Mouse (Mus musculus): ENCODE measurements around the gene Pkd1l2. TPM values are rescaled to one million over a fixed set of nuclear protein-coding genes. Genes with fewer than 3 reads are reported as not detected.
A peak's percentile ranks its signal among the peaks of the same experiment; 100 is the strongest.

Gene Pkd1l2
- polyA plus RNA-seq, 1 experiment from 2014 or later = not detected

GRCm38 (mm10) chr8:116989842-116990241 is 92.4 kb downstream of the Pkd1l2 start:
- Histone ChIP-seq H3K9ac (ENCODE audit: low read length) (no peak overlapping the region), H3K27ac (ENCODE audit: low read depth) (no peak overlapping the region), H3K9me3 (ENCODE audit: control insufficient read depth, low read length) (no peaks in the 10 kb centered on the region), H3K36me3 (ENCODE audit: control insufficient read depth, insufficient read depth, low read length) (peaks cover 31% of the 10 kb centered on the region), H3K4me2 (ENCODE audit: low read length) (no peak overlapping the region), H3K4me1 (replicated peaks; ENCODE audit: control insufficient read depth, insufficient read depth, low read length) (peaks cover 11% of the 10 kb centered on the region), H3K27me3 (replicated peaks; ENCODE audit: control insufficient read depth, insufficient read depth, low read length) (no peaks in the 10 kb centered on the region), H3K4me3 (ENCODE audit: low read depth, low read length) (no peak overlapping the region)
- WGBS = 94% methylated on average over 3 of the region's 3 CpGs
- DNase-seq (ENCODE audit: low spot score) = no peak
- no peak for ATAC-seq (replicated peaks; ENCODE audit: low FRiP score, low TSS enrichment, low read depth)

- WGBS = 19% methylated on average over 4 of the region's 4 CpGs
- H3K9me3 ChIP-seq (ENCODE audit: control insufficient read depth, low read length) = no peaks in the 10 kb centered on the region
- ATAC-seq (replicated peaks; ENCODE audit: low FRiP score, low TSS enrichment, low read depth) (no peak), DNase-seq (ENCODE audit: low spot score) (peak; percentile 77)
- H3K36me3 ChIP-seq (ENCODE audit: control insufficient read depth, insufficient read depth, low read length) = peaks cover 27% of the 10 kb centered on the region
- H3K27ac ChIP-seq (ENCODE audit: low read depth) = no peak overlapping the region
- H3K4me2 ChIP-seq (ENCODE audit: low read length) = no peak overlapping the region
- no peaks in the 10 kb centered on the region for H3K27me3 ChIP-seq (replicated peaks; ENCODE audit: control insufficient read depth, insufficient read depth, low read length)
- H3K9ac ChIP-seq (ENCODE audit: low read length) = no peak overlapping the region
- no peak overlapping the region for H3K4me3 ChIP-seq (ENCODE audit: low read depth, low read length)
- peaks cover 10% of the 10 kb centered on the region for H3K4me1 ChIP-seq (replicated peaks; ENCODE audit: control insufficient read depth, insufficient read depth, low read length)
Measured at GRCm38 (mm10) chr8:116980117-116980516, 102.1 kb downstream of the Pkd1l2 start.

DNA sequence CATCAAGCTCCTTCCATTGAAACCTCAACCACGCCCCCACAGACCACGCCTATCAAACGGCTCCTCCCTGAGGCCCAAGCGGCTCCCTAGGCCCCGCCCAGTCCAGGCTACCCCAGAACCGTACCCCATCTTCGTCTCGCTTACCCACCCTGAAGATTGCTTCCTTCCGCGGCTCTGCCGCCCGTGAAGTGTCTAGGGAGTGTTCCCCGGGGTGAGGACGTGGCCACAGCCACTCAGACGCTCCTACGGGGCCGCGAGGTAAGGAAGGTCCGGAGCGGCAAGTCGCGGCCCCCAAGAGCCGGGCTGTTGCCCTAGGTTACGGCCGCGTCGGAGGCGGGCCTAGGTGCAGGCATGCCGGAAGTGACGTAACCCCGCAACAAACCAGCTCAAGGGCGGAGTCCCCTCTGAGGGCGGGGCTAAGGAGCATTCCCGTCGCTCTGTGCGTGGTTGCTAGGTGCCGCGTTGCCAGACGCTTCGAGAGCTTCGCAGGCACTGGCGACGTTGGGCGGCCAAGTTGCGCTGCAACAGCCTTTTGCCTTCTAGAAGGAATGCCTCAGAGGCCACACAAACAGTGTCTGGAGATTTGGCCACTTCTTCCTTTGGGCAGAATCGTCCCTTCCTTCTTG is 103.5 kb downstream of the Pkd1l2 start, which contains the start of gene 1700030J22Rik:
Gene 1700030J22Rik (minus strand): TSS at position 329 of the 626 bp plus-strand sequence.
- ATAC-seq (replicated peaks; ENCODE audit: low FRiP score, low TSS enrichment, low read depth) (peak; percentile 99), DNase-seq (ENCODE audit: low spot score) (peak; percentile 99)
- no peaks in the 10 kb centered on the region for H3K9me3 ChIP-seq (ENCODE audit: control insufficient read depth, low read length)
- peaks cover 13% of the 10 kb centered on the region for H3K4me1 ChIP-seq (replicated peaks; ENCODE audit: control insufficient read depth, insufficient read depth, low read length)
- H3K36me3 ChIP-seq (ENCODE audit: control insufficient read depth, insufficient read depth, low read length) = peaks cover 18% of the 10 kb centered on the region
- H3K27ac ChIP-seq (ENCODE audit: low read depth) = no peak within 1 kb of the TSS; the same call in 1 of the 2 replicates
- H3K4me3 ChIP-seq (ENCODE audit: low read depth, low read length) = peak within 1 kb of the TSS; percentile 94
- no peaks in the 10 kb centered on the region for H3K27me3 ChIP-seq (replicated peaks; ENCODE audit: control insufficient read depth, insufficient read depth, low read length)
- H3K4me2 ChIP-seq (ENCODE audit: low read length) = peak within 1 kb of the TSS; percentile 78
- H3K9ac ChIP-seq (ENCODE audit: low read length) = peak within 1 kb of the TSS; percentile 22
- under 1% methylated on average over 46 of the region's 46 CpGs for WGBS

- H3K9ac ChIP-seq (ENCODE audit: low read length) = peak overlapping the region; percentile 20
- ATAC-seq (replicated peaks; ENCODE audit: low FRiP score, low TSS enrichment, low read depth) = no peak
Measured at GRCm38 (mm10) chr8:116978052-116978451, 104.2 kb downstream of the Pkd1l2 start.

GRCm38 (mm10) chr8:116975606-116976005 is 106.6 kb downstream of the Pkd1l2 start:
- Histone ChIP-seq H3K9me3 (ENCODE audit: control insufficient read depth, low read length) (no peaks in the 10 kb centered on the region), H3K27me3 (replicated peaks; ENCODE audit: control insufficient read depth, insufficient read depth, low read length) (no peaks in the 10 kb centered on the region), H3K36me3 (ENCODE audit: control insufficient read depth, insufficient read depth, low read length) (no peaks in the 10 kb centered on the region), H3K4me3 (ENCODE audit: low read depth, low read length) (no peak overlapping the region), H3K4me2 (ENCODE audit: low read length) (no peak overlapping the region), H3K27ac (ENCODE audit: low read depth) (no peak overlapping the region), H3K4me1 (replicated peaks; ENCODE audit: control insufficient read depth, insufficient read depth, low read length) (peaks cover 13% of the 10 kb centered on the region), H3K9ac (ENCODE audit: low read length) (no peak overlapping the region)
- WGBS = 47% methylated on average over 5 of the region's 5 CpGs
- no peak for ATAC-seq (replicated peaks; ENCODE audit: low FRiP score, low TSS enrichment, low read depth)
- no peak for DNase-seq (ENCODE audit: low spot score)

More at GRCm38 (mm10) chr8:116978052-116978451, 104.2 kb downstream of the Pkd1l2 start:
- peaks cover 11% of the 10 kb centered on the region for H3K36me3 ChIP-seq (ENCODE audit: control insufficient read depth, insufficient read depth, low read length)
- WGBS = 31% methylated on average over 8 of the region's 8 CpGs
- H3K27me3 ChIP-seq (replicated peaks; ENCODE audit: control insufficient read depth, insufficient read depth, low read length) = no peaks in the 10 kb centered on the region
- H3K9me3 ChIP-seq (ENCODE audit: control insufficient read depth, low read length) = no peaks in the 10 kb centered on the region
- H3K4me2 ChIP-seq (ENCODE audit: low read length) = peak overlapping the region; percentile 78
- no peak overlapping the region; the same call in 1 of the 2 replicates for H3K27ac ChIP-seq (ENCODE audit: low read depth)
- no peak for DNase-seq (ENCODE audit: low spot score)
- H3K4me1 ChIP-seq (replicated peaks; ENCODE audit: control insufficient read depth, insufficient read depth, low read length) = peaks cover 13% of the 10 kb centered on the region
- peak overlapping the region; percentile 94 for H3K4me3 ChIP-seq (ENCODE audit: low read depth, low read length)

DNA sequence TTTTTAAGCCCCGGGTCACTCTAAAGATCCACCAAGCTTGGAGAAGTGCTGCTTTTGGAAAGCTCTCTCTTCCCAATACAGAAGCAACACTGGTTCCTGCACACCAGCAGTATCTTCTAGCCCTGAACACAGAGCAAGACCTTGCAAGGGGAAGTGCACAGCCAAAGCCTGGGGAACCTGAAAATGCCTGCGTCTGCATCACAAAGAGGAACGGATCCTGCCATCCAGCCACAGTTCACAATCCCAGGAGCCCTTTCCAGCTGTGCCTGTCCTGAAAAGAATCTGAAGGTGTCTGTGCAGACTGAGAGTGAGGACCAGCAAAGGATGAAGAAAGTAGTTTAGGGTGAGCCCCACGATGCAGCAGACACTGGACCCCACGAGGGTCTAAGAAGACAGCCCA is 107.2 kb downstream of the Pkd1l2 start:
- no peaks in the 10 kb centered on the region for H3K36me3 ChIP-seq (ENCODE audit: control insufficient read depth, insufficient read depth, low read length)
- DNase-seq (ENCODE audit: low spot score) (no peak), ATAC-seq (replicated peaks; ENCODE audit: low FRiP score, low TSS enrichment, low read depth) (no peak)
- no peaks in the 10 kb centered on the region for H3K27me3 ChIP-seq (replicated peaks; ENCODE audit: control insufficient read depth, insufficient read depth, low read length)
- no peak overlapping the region for H3K9ac ChIP-seq (ENCODE audit: low read length)
- no peak overlapping the region for H3K27ac ChIP-seq (ENCODE audit: low read depth)
- H3K4me3 ChIP-seq (ENCODE audit: low read depth, low read length) = no peak overlapping the region
- WGBS = 33% methylated on average over 5 of the region's 5 CpGs
- no peak overlapping the region for H3K4me2 ChIP-seq (ENCODE audit: low read length)
- peaks cover 13% of the 10 kb centered on the region for H3K4me1 ChIP-seq (replicated peaks; ENCODE audit: control insufficient read depth, insufficient read depth, low read length)
- no peaks in the 10 kb centered on the region for H3K9me3 ChIP-seq (ENCODE audit: control insufficient read depth, low read length)

DNA sequence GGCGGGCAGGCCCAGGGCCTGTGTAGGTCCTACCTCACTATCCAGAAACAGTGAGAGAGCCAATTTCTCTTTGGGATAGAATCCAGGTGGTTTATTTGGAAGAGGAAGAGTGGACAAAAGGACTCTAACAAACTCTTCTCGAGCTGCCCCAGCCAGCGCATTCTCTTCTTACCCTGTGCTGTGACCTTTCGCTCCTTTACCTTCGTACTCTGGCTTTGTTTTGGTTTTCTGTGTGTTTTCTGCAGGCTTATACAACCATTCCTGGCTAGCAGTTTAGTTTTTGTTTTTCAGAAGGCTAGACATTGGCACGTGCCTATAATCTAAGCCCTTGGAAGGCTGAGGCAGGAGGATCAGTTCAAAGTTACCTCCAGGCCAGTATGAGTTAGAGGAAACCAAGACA is 112.7 kb downstream of the Pkd1l2 start:
- ATAC-seq (replicated peaks; ENCODE audit: low FRiP score, low TSS enrichment, low read depth) = no peak
- WGBS = 75% methylated on average over 6 of the region's 6 CpGs
- H3K9ac ChIP-seq (ENCODE audit: low read length) = no peak overlapping the region

DNA sequence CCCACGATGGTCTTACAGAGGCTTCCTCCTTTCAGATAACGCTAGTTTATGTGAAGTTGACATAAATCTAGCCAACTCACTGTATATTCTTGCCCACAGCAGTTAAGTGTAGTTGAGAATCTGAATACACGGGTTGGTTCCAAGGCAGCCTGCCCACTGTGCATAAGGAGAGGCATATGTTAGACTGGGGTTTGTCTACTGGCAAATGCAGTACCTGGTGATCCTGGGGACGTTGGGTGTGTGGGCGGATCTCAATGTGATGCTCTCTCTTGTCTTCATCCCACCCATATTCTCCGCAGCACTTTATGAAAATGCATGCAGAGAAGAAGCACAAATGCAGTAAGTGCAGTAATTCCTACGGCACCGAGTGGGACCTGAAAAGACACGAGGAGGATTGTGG is 127.8 kb downstream of the Pkd1l2 start:
- 92% methylated on average over 9 of the region's 9 CpGs for WGBS
- DNase-seq (ENCODE audit: low spot score) = no peak
- Histone ChIP-seq H3K27ac (ENCODE audit: low read depth) (no peak overlapping the region), H3K4me2 (ENCODE audit: low read length) (no peak overlapping the region), H3K36me3 (ENCODE audit: control insufficient read depth, insufficient read depth, low read length) (peaks cover 53% of the 10 kb centered on the region), H3K9ac (ENCODE audit: low read length) (no peak overlapping the region), H3K9me3 (ENCODE audit: control insufficient read depth, low read length) (no peaks in the 10 kb centered on the region), H3K4me3 (ENCODE audit: low read depth, low read length) (no peak overlapping the region), H3K4me1 (replicated peaks; ENCODE audit: control insufficient read depth, insufficient read depth, low read length) (peaks cover 3% of the 10 kb centered on the region; the same call in 1 of the 2 replicates), H3K27me3 (replicated peaks; ENCODE audit: control insufficient read depth, insufficient read depth, low read length) (no peaks in the 10 kb centered on the region)
- no peak for ATAC-seq (replicated peaks; ENCODE audit: low FRiP score, low TSS enrichment, low read depth)

More for the DNA sequence above, 112.7 kb downstream of the Pkd1l2 start:
- Histone ChIP-seq H3K9me3 (ENCODE audit: control insufficient read depth, low read length) (no peaks in the 10 kb centered on the region), H3K27me3 (replicated peaks; ENCODE audit: control insufficient read depth, insufficient read depth, low read length) (no peaks in the 10 kb centered on the region), H3K4me2 (ENCODE audit: low read length) (no peak overlapping the region), H3K27ac (ENCODE audit: low read depth) (no peak overlapping the region), H3K4me3 (ENCODE audit: low read depth, low read length) (no peak overlapping the region), H3K4me1 (replicated peaks; ENCODE audit: control insufficient read depth, insufficient read depth, low read length) (no peaks in the 10 kb centered on the region), H3K36me3 (ENCODE audit: control insufficient read depth, insufficient read depth, low read length) (no peaks in the 10 kb centered on the region)
- DNase-seq (ENCODE audit: low spot score) = no peak

DNA sequence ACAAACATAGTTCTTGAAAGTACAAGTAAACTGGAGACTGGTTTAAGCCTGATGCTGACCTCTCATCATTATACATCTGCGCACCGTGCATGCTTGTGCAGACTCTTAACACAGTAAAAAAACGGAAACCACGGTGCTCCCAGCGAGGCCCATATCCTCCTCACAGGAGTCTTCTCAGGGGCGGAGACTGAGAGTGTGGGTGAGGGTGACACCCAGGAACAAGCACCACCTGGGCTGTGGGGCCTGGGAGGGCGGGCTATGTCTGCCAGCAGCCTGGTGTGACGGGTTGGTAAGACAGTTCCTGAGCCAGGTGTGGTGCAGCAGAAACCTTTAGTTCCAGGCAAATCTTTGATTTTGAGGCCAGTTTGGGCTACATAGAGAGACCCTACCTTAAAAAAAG is 129.8 kb downstream of the Pkd1l2 start:
- no peak overlapping the region for H3K27ac ChIP-seq (ENCODE audit: low read depth)
- no peaks in the 10 kb centered on the region for H3K27me3 ChIP-seq (replicated peaks; ENCODE audit: control insufficient read depth, insufficient read depth, low read length)
- H3K4me2 ChIP-seq (ENCODE audit: low read length) = no peak overlapping the region
- DNase-seq (ENCODE audit: low spot score) (no peak), ATAC-seq (replicated peaks; ENCODE audit: low FRiP score, low TSS enrichment, low read depth) (no peak)
- H3K9me3 ChIP-seq (ENCODE audit: control insufficient read depth, low read length) = no peaks in the 10 kb centered on the region
- peaks cover 3% of the 10 kb centered on the region; the same call in 1 of the 2 replicates for H3K4me1 ChIP-seq (replicated peaks; ENCODE audit: control insufficient read depth, insufficient read depth, low read length)
- H3K4me3 ChIP-seq (ENCODE audit: low read depth, low read length) = no peak overlapping the region
- H3K36me3 ChIP-seq (ENCODE audit: control insufficient read depth, insufficient read depth, low read length) = peaks cover 45% of the 10 kb centered on the region
- whole genome bisulfite sequencing = 88% methylated on average over 8 of the region's 8 CpGs
- no peak overlapping the region for H3K9ac ChIP-seq (ENCODE audit: low read length)

All from intestine, embryonic 14.5 days (tissue).